Mouse (Mus musculus) ovary, adult 18-20 months (tissue): ENCODE data around the gene Spatc1l.

Experiments used
- DNase-seq: peaks from one replicate; pipeline ENCODE4 v3.0.0; 2022; ENCODE audit warnings: low spot score, mixed read lengths

Spatc1l gene

DNA sequence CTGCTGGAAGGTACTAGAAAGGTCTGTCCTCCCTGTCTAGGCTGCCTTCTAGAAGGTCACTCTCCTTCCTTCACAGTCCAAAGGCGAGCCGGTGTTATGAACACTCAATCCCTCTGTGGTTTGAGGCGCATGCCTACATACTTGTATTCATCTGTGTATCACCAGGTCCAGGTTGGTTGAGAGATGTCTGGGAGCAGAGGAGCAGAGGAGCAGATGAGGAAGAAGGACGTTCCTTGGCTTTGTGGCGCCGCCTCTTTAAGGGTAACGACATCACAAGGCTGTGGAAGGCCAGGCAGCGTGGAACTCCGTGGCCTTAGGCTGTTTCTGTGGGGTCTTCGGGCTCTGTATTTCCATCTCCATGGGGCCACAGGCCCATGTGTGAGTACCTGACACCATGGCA lies at the start of gene Spatc1l:
TSS of gene Spatc1l (plus strand) at position 301 of the 400 bp plus-strand sequence.
- no peak for DNase-seq

- no peak for DNase-seq
Observed at GRCm38 (mm10) chr10:76512965-76513583, 49.0 kb upstream of the Spatc1l start.

GRCm38 (mm10) chr10:76530922-76531321 lies 31.1 kb upstream of the Spatc1l start:
- DNase-seq: no peak

- DNase-seq: peak; percentile 95
Observed at GRCm38 (mm10) chr10:76531375-76531774, 30.7 kb upstream of the Spatc1l start, which contains the start of gene Lss. Lss (plus strand) TSS chr10:76531588.

GRCm38 (mm10) chr10:76531828-76532227 lies 30.2 kb upstream of the Spatc1l start:
- no peak for DNase-seq

DNA sequence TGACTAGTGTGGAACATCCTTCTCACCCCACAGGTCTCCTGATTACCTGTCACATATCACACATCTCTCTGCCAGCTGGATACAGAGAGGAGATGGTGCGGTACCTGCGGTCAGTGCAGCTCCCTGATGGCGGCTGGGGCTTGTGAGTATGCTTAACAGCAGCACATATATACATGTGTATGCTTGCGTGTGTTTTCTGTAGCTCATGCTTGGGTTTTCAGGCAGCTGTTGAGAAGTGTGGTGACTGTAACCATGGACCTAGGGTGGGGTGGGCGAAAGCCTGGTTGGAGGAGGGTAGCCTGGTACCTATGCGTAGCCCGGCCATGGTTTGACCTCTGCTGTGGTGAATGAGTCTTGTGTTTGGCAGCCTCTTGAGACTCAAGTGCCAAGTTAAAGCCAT lies 26.5 kb upstream of the Spatc1l start:
- DNase-seq: no peak

DNA sequence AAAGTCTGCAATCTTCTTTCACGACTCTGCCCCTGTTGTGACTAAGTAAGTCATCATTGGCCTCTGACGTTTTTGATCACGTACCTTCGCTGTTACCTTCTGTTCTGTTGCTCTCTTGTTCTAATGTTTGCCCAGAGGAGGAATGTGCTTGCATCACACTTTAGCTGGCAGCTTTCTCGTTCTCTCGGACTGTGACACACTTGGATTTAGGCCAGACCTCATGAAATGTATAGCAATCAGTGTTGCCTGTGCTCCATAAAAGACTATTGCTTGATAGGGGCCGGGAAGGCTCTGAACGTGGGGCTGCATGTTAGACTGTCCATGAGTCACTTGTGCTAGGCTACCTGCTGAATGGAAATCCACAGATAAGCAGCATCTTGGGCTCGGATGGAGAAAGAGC lies 24.5 kb upstream of the Spatc1l start:
- DNase-seq: no peak

- no peak for DNase-seq
Observed at GRCm38 (mm10) chr10:76541336-76542085, 20.6 kb upstream of the Spatc1l start.

DNA sequence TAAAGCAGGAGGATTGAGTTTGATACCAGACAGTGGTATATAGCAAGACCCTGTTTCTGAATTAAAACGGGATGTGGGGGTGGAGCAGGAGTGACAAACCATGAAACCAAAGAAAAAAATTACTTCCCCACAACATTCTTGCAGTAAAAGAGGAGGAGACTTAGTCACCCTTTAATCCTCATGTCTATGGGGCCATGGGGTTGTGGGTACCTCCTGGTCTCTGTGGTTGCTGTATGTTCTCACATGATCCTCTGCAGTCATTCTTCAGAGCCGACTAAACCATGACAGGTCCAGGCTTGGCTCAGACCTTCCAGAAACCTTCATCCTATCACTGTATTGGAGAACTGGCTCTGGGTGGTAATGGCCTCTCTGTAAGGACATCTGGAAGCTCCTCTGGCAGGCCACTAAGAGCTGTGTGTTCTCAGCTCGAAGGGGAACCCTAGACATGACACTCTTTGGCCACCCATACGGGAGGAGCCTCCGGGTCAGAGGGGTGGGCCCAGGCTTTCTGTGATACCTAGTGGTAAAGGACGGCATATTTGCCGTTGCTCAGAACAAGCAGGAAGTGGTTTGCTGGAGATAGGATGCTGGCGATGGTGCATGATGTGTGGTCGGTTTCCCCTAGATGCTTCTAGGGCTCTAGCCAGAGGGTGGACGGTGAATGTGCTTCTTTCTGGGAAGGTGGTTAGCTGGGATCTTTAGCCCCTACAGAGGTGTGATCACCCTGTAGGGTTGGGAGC lies 19.3 kb upstream of the Spatc1l start:
- no peak for DNase-seq

GRCm38 (mm10) chr10:76546566-76546965 lies 15.5 kb upstream of the Spatc1l start:
- no peak for DNase-seq

- DNase-seq: no peak
Observed at GRCm38 (mm10) chr10:76548218-76548617, 13.9 kb upstream of the Spatc1l start.

DNA sequence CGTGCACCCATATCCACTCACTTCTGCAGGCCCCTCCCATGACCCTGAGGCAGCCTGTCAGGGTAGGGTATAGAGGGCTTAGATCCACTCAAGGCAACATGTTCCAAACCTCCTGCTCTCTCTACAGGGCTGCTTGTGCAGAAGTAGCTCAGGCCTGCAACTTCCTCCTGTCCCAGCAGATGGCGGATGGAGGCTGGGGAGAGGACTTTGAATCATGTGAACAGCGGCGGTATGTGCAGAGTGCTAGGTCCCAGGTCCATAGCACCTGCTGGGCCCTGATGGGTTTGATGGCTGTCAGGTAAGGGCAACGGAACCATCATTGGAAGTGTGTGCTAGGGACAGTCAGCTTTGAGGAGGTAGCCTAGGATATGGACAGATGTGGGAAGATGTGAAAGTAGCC lies 11.6 kb upstream of the Spatc1l start:
- DNase-seq: no peak

DNA sequence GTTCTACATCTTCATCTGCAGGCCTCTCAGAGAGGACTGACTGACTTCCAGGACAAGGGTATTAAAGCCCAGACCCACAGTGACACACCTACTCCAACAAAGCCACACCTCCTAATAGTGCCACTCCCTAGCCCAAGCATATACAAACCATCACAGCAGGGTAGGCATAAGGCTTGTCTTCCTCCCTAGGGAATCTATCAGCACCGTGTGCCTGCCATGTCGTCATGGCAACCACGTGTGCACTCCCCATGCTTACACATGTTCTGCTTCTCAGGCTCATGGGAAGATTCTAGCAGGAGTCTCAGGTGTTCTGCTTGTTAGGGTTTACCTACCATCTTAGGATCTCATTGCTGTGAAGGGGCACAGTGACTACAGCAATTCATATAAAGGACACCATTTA lies 10.5 kb upstream of the Spatc1l start:
- no peak for DNase-seq

- DNase-seq: no peak
Observed at GRCm38 (mm10) chr10:76554061-76554460, 8.0 kb upstream of the Spatc1l start.

- DNase-seq: no peak
Observed at GRCm38 (mm10) chr10:76569996-76570685, 8.1 kb downstream of the Spatc1l start.

GRCm38 (mm10) chr10:76571070-76571469 lies 9.0 kb downstream of the Spatc1l start:
- no peak for DNase-seq

DNA sequence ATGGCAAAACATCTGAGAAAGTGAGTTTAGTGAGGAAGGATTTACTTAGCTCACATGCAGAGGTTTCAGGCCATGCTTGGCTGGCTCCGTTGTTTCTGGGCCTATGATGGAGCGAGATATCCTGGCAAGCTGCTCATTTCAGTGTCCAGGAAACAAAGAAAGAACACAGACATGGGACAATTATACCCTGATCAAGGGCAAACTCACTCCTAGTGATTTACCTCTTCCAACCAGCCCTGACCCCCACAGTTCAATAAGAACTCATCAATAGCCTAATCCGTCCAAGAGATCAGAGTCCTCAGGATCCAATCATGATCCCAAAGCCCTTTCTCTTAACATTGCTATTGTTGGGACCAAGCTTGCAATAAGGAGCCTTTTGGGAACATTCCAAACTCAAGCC lies 10.1 kb downstream of the Spatc1l start:
- no peak for DNase-seq

- DNase-seq: no peak
Observed at GRCm38 (mm10) chr10:76575374-76575773, 13.3 kb downstream of the Spatc1l start, which contains the start of gene Ftcd. Ftcd (plus strand) TSS chr10:76575648.

DNA sequence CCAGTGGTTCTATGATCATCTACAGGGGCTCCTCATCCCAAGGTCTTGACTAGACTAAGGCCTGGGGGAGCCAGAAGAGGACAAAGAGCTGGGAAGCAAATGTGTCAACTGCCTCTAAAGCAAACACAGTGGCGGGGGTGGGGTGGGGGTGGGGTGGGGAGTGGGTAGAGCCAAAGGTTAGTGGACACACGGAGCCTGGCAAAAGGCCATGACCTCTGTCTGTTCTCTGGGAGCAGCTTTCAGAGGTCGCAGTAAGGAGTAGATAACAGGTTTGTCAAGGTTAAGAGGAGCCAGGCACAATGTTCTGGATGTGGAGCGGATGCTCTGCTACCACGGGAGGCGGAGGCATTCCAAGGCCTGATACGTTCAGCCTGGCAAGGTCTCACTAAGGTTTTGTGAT lies 14.8 kb downstream of the Spatc1l start:
- no peak for DNase-seq

GRCm38 (mm10) chr10:76584138-76584537 lies 22.1 kb downstream of the Spatc1l start:
- DNase-seq: no peak

DNA sequence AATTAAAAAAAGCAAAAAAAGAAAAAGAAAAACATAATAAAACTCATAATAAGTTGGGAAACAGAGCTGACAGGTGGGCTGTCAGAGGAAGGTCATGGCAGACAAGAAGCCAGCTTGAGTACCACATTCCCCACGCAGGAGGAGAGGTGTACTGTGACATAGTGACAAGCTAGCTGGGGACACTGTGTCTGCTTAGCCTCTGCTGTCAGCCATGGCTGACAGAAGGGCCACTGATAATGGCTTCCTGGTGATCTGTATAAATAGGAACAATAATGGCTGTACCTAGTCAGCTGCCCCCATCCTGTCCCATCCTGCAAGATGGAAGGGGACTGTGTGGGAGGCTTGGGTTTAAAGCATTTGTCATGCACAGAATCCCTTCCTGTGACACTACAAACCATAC lies 24.1 kb downstream of the Spatc1l start:
- no peak for DNase-seq

- no peak for DNase-seq
Observed at GRCm38 (mm10) chr10:76590197-76590596, 28.1 kb downstream of the Spatc1l start.
